Mouse (Mus musculus): Measurements from ENCODE around the gene Nrl.

Gene Nrl

DNA sequence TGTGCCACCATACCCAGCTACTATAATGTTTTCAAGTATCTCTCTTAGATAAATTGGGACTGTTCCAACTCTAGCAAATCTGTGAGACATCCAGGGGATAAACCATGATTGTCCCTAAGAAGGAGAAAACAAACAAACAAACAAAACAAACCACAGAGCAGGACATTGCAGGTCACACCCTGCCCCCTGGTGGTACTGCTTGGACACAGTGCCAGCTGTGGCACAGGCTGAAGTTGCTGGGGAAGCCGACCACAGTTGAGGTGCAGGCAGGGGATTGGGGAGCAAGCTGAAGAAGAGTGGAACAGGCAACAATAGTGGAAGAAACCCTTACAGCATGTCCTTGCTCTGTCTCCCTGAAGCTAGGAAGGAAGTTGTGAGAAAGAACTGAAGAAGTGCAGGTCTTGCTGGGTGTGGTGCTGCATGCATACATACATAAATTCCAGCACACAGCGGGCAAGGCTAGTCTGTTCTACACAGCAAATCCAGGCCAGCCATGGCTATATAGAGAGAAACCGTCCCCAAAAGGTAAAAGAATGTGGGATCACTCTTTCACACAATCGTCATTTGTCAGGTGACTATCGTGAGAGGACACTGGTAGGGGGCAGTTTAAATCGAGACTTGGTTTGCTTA is 11.4 kb upstream of the Nrl start:
- DNase-seq (ENCODE audit: low read depth, low spot score), result peak; percentile 71

DNA sequence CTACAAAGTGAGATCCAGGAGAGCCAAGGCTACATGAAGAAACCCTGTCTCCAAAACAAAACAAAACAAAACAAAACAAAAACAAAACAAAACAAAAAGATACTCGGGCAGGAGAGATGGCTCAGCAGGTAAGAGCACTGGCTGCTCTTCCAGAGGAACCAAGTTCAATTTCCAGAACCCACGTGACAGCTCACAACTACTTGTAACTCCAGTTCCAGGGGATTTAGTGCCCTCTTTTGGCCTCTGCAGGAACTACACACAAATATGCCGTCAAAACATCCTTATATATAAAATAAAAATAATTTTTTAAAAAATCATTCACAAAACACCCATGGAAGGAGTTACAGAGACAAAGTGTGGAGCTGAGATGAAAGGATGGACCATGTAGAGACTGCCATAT is 3.2 kb upstream of the Nrl start:
- DNase-seq (ENCODE audit: low read depth, low spot score), result peak; percentile 81

DNA sequence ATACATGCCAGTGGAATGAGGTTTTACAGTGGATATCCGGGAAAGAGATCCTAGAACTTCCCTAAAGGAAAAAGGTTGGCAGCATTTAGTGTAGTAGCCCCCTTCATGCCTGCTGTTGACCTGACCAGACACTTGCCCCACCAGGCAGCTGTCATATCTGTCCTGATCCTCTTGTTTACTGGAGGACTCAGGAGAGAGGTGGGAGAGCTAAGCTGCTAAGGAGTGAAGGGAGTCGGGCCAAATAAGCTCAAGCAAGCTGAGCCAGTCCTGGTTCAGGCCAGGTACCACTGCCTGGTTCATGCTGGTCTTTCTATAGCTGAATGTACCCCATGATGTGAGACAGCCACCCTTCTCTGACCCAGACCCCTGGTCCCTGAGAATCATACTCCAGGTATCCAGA is 1.9 kb upstream of the Nrl start:
- DNase-seq (ENCODE audit: low read depth, low spot score), result no peak

DNA sequence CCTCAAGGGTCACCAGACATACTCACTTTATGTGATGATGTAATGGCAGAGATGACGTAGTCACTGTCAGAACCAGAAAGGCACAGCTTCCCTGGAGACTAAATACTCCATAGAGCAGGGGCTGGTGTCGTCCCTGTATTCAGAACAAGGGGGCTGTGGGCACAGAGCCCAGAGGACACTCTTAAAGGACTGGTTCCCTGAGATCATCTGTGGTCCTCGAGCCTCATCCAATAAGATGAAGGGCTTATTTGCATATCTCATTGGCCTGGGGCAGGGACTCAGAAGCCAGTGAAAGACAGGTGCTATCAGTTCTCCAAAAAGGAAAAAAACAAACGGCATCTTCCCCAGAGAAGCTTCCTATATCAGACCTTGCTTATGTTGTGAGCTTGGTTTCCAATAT is 719 bp downstream of the Nrl start:
- no peak for DNase-seq (ENCODE audit: low read depth, low spot score)

DNA sequence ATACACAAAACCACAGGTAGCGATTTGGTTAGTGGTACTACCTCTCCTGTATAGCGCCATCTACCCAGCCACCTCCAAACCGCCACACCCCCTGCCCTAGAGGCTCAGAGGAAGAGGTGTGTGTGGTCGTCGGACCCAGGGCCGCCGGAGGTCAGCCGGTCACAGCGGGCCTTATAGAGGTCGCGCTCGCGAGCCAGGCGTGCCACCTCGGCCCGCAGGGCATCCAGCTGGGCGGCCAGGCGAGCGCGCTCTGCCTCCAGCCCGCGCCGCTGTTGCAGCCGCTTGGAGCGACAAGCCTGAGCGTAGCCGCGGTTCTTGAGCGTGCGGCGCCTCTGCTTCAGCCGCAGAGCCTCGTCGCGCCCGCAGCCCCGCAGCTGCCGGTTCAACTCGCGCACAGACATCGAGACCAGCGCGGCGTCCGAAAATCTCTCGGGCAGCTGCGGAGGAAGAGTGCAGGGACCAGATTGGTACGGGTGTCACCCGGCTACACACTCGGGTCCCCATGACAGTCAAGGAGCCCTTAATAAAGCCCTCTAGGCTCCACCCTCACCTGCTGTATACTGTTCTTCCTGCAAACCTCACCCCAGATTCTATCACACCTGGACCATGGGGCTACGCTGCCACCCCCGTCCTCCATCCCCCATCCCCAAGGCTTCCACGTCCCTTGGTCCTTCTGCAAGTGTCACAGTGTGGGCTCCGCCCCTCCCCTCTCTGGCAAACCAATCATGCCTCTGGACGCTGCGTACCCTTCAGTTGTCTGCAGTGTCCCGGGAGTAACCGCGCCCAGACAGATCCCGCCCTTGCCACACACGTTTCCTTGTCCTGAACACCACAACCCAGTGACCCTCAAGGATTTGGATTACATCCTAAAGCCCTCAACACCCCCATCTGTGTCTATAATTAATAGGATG is 4.1 kb downstream of the Nrl start:
- peak; percentile 53 for DNase-seq (ENCODE audit: low read depth, low spot score)

DNA sequence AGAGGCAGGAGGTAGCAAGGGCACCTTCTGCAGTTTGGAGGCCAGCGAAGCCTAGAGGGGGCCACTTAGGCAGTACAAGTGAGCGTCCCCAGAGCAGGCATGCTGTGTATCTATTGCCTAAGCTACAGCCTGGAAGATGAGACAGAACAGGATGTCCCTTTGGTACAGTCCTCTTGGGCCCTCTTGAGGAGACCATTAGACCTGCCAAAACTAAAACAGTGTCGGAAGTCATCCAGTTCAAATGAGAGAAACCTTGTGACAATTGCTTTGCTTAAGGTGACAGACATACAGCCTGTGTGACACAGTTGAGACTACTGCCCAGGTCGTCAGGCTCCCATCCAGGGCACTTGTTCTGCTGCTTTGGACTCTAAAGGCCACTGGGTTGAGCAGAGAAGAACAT is 5.2 kb downstream of the Nrl start:
- DNase-seq (ENCODE audit: low read depth, low spot score), result no peak

DNA sequence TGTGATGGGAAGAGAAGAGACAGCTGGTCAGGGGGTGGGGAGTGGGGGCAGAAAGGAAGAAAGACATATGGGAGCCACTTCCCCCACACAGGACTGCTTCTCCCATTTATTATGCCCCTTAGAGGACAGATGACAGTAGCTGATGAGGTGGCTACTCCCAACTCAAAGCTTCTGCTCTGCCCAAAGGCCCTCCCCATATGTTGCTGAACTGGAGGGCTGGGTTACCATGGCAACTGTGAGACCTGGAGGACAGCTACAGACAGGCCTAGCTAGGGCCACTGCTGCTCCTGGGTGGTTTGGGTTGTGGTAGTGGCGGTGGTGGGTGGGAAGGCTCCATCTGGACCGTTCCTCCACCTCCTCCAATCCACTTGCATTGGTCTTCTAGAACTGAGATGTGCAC is 5.9 kb downstream of the Nrl start:
- DNase-seq (ENCODE audit: low read depth, low spot score), result no peak

DNA sequence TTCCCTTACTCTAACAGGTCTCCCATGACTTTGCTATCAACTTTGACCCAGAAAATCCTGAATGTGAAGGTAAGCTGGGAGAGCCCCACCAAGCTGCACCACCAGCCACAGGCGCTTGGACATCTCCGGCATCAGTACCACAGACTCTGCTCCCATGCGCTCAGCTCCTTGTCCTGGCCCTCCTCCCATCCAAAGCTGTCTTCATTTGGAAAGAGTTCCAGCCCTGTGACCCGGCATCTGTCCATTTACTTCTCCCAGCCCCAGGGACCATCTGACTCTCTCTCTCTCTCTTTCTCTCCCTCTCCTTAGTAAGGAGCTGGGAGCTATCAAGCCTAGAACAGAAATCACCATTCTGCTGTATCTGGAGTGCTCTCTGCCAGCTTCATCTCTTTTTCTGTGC is 8.9 kb downstream of the Nrl start:
- DNase-seq (ENCODE audit: low read depth, low spot score), result no peak

DNA sequence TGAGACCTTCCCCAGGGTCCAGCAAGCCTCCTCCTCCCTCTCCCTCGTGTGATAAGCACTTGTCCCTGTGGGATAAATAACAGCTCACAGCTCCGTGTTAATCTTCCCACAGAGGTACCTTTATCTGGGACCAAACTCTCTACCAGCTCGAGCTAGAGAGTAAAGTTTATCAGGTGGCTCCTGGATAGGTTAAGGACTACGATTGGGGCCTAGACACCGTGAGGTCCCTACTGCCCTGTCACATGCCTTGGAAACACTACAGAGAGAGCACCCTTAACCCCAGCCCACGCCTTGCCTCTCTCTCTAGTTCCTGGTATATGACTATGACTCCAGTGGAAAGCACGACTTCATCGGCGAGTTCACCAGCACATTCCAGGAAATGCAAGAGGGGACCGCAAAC is 10.9 kb downstream of the Nrl start:
- no peak for DNase-seq (ENCODE audit: low read depth, low spot score)

DNA sequence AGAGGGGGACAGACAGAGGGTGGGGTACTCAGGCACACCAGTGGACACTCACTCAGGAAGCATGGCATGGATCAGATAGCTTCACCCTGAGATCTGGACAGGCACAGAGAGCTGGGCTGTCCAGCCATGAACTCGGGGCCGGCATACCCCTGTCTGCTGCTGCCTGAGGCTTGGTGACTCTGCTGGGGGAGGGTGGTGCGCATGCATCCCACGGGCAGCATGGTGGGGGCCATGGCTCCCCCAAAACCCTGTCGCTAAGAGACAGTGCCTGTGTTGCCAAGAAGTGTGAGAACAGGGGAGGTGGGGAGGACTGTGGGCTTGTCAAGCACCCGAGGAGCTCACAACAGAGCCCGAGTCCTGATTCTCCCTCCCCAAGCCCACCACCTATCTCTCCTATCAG is 13.7 kb downstream of the Nrl start:
- DNase-seq (ENCODE audit: low read depth, low spot score), result no peak

DNA sequence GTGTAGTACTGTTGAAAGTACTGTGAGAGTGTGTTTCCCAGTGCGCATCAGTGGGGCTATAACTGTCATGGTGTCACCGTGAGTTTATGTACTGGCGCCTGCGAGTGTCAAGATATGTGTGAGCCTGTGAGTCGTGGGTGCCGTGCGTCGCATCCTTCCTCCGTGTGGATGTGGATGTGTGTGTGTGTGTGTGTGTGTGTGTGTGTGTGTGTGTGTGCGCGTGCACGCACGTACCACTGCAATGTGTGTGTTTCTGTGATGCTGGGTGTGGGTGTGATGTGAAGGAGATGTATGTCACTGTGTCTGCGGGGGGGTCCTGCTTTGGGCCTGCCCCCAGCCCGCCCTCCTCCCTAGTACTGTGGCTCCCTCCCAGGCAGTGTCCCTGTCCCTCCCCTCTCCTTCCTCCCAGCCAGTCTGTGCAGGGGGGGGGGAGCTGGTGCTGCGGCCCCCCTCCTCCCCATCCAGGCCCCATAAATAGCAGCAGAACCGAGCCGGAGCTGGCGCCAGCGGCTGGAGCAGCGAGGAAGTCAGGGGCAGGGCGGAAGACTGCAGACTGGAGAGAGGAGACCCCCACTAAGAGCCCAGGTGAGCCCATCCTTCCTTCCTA is 14.6 kb downstream of the Nrl start, which contains the start of gene Cpne6:
Cpne6 (plus strand) TSS at position 321 of the 607 bp plus-strand sequence.
- DNase-seq (ENCODE audit: low read depth, low spot score), result no peak

DNA sequence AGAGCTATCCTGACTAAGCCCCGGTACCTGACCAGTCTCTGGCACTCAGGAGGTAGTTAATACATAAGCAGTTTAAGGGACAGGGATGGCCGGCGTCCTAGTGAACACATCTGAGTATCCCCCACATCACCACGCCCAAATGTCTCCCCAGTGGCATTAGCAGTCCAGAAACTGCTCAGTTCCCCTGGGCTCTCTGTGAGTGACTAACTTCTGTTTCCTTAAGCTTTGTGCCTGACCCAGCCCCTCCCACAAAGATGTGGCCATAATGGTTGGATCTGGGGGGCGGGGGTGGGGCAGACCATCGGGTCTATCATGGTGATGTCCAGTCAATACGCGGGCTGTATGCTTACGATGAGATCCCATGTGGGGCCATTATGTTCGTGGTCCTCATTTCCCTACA is 15.2 kb downstream of the Nrl start:
- DNase-seq (ENCODE audit: low read depth, low spot score), result no peak

DNA sequence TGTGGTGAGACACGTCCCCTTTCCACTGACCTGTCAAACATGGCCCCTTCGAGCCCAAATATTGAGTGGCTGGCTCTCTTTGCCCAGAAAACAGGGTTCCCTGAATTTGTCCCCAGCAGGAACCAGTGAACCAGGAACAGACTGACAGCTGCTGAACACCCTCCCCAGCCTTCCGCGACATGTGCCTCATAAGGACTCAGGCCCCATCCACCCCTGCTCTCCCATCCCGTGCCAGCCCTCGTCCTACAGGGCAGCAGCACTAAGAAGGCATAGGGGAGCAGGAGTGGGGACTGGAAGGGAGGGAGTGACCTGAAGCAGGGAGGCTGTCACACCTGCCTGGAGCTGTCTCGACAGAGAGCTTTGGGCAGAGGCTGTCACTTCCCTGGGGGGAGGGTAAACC is 17.0 kb downstream of the Nrl start:
- no peak for DNase-seq (ENCODE audit: low read depth, low spot score)

DNA sequence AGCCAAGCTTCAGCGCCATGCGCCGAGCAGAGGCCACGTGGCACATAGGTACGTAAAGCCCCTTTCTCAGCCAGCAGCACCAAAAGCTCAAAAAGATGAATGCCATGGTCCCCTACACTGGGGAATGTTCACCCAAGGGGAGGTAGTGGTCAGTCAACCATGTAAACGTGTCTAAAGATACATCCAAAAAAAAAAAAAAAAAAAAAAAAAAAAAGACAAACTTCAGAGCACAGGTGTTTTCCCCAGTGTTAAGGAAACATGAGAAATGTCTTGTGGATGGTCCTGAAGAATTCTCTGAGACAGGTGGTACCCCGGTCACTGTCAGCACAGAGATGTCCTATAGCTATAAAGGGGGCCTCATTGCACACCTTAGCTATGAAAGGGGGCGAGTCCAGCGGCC is 19.2 kb downstream of the Nrl start:
- DNase-seq (ENCODE audit: low read depth, low spot score), result no peak

DNA sequence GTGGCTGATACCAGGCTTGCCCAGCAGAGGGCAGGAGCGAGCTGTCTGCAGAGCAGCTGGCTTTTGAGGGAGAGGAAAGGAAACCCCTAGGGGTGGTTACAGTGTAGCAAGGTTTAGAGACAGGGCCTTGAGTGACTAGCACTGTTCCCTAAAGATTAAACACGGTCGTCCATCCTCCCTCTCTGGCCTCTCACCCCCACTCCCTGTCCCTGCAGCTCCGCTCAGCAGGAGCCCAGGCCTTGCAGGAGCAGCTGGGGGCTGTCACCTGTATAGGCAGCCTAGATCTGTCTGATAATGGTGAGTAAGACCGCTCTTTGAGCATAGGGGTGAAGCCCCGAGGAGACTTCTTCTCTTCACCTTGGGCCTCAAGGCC is 27.3 kb downstream of the Nrl start:
- peak; percentile 92 for DNase-seq (ENCODE audit: low read depth, low spot score)

DNA sequence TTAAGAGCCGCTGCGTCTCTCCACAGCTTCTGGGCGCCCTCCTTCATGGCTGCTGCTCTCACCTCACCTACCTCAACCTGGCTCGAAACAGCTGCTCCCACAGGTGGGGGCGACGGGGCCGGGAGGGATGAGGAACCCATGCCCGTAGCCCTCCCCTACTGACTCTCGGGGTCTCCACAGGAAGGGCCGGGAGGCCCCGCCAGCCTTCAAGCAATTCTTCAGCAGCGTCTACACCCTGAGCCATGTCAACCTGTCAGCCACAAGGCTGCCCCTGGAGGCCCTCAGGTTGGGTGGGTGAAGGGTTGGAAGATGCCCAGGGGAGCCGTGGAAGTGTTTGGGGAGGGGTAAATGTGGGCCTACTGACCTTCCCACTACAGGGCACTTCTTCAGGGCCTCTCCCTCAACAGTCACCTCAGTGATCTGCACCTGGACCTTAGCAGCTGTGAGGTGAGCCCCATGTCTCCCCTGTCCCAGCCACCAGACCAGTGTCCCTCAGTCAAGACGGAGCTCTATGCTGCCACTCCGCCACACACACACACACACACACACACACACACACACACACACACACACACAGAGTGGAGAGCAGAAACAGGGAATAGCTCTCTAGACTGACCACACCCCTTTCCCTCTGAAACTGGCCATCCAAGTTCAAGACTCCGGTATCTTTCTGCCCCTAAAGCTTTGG is 27.9 kb downstream of the Nrl start:
- no peak for DNase-seq (ENCODE audit: low read depth, low spot score)

DNA sequence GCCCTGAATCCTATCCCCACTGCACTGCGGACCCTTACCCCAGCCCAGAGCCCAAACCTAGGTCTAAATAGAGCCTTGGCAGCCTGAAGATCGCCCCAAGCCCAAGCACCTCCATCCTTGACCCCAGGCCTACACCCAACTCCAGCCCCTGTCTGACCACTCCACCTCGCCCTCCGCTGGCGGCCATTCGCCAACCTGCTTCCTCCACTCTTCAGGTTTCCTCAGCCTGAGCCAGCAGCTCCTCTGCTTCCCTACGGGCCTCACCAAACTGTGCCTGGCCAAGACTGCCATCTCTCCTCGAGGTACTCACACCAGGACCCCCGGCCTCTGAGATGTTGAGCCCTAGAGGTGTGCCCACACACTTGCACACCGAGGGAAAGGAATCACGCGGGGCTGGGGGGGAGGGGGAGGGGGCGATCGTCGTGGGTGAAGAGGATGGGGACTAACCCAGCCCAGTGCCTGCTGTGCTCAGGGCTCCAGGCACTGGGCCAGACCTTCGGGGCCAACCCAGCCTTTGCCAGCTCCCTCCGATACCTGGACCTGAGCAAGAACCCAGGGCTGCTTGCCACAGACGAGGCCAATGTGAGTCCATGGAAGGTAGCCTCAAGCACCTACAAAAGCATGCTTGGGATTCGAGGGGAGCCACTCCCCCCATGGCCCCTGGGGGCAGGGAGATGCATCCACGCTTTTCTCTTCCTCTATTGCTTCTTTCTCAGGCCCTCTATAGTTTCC is 29.1 kb downstream of the Nrl start:
- DNase-seq (ENCODE audit: low read depth, low spot score), result no peak

DNA sequence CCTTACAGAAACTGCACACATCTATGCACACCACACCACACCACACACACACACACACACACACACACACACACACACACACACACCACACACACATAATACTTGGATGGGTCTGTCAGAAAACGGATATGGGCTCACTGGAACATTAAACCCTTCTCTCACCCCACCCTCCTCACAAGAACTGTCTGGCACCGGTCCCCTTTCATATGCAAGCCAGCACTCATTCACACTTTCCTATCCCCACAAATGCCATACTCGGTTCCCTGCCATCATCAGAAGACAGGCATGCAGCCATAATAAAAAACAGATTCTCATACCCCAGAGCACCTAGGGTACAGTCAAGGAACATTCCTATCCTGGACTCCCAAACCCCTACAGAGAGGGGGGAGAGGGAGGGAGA is 32.7 kb downstream of the Nrl start:
- DNase-seq (ENCODE audit: low read depth, low spot score), result no peak

DNA sequence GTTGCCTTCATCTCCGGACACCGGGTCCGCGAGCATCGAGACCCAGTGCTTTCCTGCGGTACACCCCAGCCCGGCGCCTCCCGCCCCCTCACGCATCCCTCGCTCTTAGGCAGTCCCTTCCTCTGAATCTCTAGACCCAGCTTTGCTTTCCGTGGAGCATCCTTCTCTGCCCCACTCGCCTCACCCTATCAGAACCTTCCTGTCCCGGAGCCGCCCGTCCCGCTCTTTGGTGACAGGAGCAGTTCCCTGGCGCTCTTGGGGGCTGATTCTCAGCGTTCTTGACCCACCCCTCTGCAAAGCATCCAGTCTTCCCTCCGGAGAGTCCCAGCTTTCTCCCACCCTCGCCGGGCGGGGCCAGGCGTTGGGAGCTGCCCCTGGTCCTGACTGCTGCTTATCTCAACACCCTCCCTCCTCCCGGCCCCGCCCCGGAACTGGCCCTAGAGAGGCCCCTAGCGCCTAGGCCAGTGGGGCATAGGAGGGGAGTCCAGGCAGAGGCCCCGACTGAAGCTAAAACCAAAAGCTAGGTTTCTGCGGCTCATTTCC is 33.4 kb downstream of the Nrl start:
- peak; percentile 66 for DNase-seq (ENCODE audit: low read depth, low spot score)

DNA sequence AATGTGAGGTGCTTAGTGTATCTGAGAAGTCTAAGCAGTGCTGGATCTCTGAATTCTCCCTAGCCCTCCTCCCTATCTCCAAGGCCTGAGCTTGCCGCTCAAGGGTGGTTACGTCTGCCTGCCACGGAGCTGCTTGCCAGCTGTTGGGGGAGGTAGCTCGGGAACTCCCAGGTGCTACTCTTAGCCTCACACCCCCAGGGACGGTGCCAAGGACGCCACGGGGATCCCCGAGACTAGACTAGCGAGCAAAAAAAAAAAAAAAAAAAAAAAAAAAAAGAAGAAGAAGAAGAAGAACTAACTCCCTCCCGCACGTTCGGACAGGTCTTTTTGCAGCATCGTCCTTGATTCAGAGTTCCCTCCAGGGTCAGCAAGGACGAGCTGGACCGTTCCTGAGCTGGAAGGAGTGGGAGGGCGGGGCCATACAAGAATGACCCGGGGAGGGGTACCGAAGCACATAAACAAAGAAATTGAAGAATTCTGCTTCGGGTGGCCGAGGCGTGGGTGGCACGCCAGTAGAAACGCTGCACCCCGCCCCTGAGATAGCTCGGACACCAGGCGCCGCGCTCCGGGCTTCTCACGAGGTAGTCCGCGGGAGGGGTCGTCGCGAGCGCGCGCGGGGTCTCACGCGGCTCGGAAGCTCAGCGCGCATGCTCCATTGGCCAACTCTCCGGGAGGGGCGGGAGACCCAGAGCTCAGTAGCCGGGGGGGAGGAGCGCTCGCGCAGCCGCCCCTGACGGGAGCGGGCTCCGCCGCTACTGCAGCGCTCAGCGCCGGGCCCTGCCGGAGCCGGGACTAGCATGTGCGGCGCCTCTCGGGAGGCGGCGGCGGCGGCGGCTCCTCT is 34.2 kb downstream of the Nrl start, which contains the start of gene Carmil3:
Carmil3 (plus strand) TSS at position 291 of the 841 bp plus-strand sequence.
- DNase-seq (ENCODE audit: low read depth, low spot score), result peak; percentile 56
